Mouse (Mus musculus): ENCODE measurements around the gene Crb2.

GRCm38 (mm10) chr2:37818761-37819525 lies 42.9 kb downstream of the Crb2 start:
- TF ChIP-seq CTCF (IDR thresholded peaks at IDR 0.05; ENCODE audit: control insufficient read depth, insufficient read depth, insufficient replicate concordance, low read depth, low read length), result no peak
- no peak for TF ChIP-seq POLR2A (IDR thresholded peaks at IDR 0.05; ENCODE audit: control insufficient read depth, low read depth, low read length)

Measured in testis, adult 2 months (tissue).